15 mouse cellular contexts compared by ENCODE assay signal in genomic region chr1:189057425-189057824, GRCm38 (mm10). TPM values are rescaled to one million over a fixed set of nuclear protein-coding genes. Genes with fewer than 3 reads are reported as not detected.
DNase-seq lines count a peak whose midpoint lies in the region; TF ChIP-seq lines count a peak whose summit lies in the region.
"Had no signal": no experiment of that assay in that cellular context is flagged by ENCODE, and none has a peak within 500 bp of the region (broad histone marks: within the 10 kb centered on the region; RNA-seq: fewer than 3 reads in every experiment).

No protein-coding gene starts in this region.

- DNase-seq in left cerebral cortex, adult 2 months (ENCODE audit: extremely low spot score in 1 of 2, low spot score in 2 of 2) = no peak
- no peak for DNase-seq in left cerebral cortex, postnatal 36 days (ENCODE audit: low spot score in 2 of 2)
- DNase-seq in A20 (ENCODE audit: low read depth, low spot score) = peak; percentile 30
- peak; percentile 4 for DNase-seq in c-Kit-positive CD71-positive TER-119-positive erythroid progenitor cells, embryonic 14.5 days (ENCODE audit: low spot score)
- DNase-seq in frontal cortex, adult 2 months (ENCODE audit: extremely low spot score in 1 of 2, low spot score in 1 of 2) = no peak
- DNase-seq in kidney, adult 11 months = no peak
- DNase-seq: adrenal gland, adult 2 months; cerebellum, adult 9-11 months; embryo, embryonic 11 days; kidney, adult 9 months; liver, embryonic 13.5 days; midbrain, embryonic 14.5 days had no signal

- H3K9me3 ChIP-seq in E14TG2a.4 (ENCODE audit: low read length) = peaks cover 10% of the 10 kb centered on the region
- H3K9me3 ChIP-seq: forebrain, embryonic 15.5 days; hindbrain, embryonic 15.5 days; liver, embryonic 13.5 days had no signal

- no peaks in the 10 kb centered on the region for H3K27me3 ChIP-seq in E14TG2a.4 (ENCODE audit: insufficient read depth, low read length)
- H3K27me3 ChIP-seq: forebrain, embryonic 15.5 days; hindbrain, embryonic 15.5 days; liver, embryonic 13.5 days had no signal

- H3K36me3 ChIP-seq in E14TG2a.4 (ENCODE audit: insufficient read depth, low read length) = no peaks in the 10 kb centered on the region
- H3K36me3 ChIP-seq: forebrain, embryonic 15.5 days; hindbrain, embryonic 15.5 days; liver, embryonic 13.5 days had no signal

- H3K4me3 ChIP-seq in left cerebral cortex, adult 2 months = no peak overlapping the region
- no peak overlapping the region for H3K4me3 ChIP-seq in E14TG2a.4 (replicated peaks; ENCODE audit: low read length)
- H3K4me3 ChIP-seq: forebrain, embryonic 15.5 days; hindbrain, embryonic 15.5 days; liver, embryonic 13.5 days had no signal

- TF ChIP-seq CTCF in left cerebral cortex, adult 2 months (IDR thresholded peaks at IDR 0.05) = peak; percentile 14
- TF ChIP-seq CTCF in E14TG2a.4 (conservative IDR thresholded peaks at IDR 0.05; ENCODE audit: low read length) = peak; percentile 95

- intact Hi-C loops in left cerebral cortex, adult 2 months (cut with DNase I) = no loop called here
- intact Hi-C loops in left cerebral cortex, postnatal 36 days (cut with DNase I) = loop anchor here (10.0 kb wide), 1 partner anchor 177 kb away; no protein-coding TSS in a partner anchor

- no peak overlapping the region for H3K27ac ChIP-seq in left cerebral cortex, adult 2 months
- H3K27ac ChIP-seq: forebrain, embryonic 15.5 days; hindbrain, embryonic 15.5 days; liver, embryonic 13.5 days had no signal

- no peaks in the 10 kb centered on the region for H3K4me1 ChIP-seq in E14TG2a.4 (replicated peaks; ENCODE audit: low read depth, low read length)
- H3K4me1 ChIP-seq: forebrain, embryonic 15.5 days; hindbrain, embryonic 15.5 days; liver, embryonic 13.5 days had no signal

RNA-seq across cellular contexts. Expression of gene Kctd3, which starts 49.8 kb away (rescaled TPM):
- 10 to 100 TPM; 81.3 to 87.4 TPM for total RNA-seq in left cerebral cortex, adult 2 months (2021)
- 10 to 100 TPM; 95.0 to 97.8 TPM for total RNA-seq in left cerebral cortex, postnatal 36 days (2021)
- polyA plus RNA-seq in frontal cortex, adult 2 months (2012; rRNA removed) = 76.9 and 82.6 TPM in 2 replicates

Comparison
In these comparisons a context has a peak if more than half of its experiments do, and no peak if none do; other contexts are left out.
1. DNase-seq: peak in A20 (single experiment) and c-Kit-positive CD71-positive TER-119-positive erythroid progenitor cells, embryonic 14.5 days (single experiment); none in left cerebral cortex, adult 2 months (0 of 2), left cerebral cortex, postnatal 36 days (0 of 2), frontal cortex, adult 2 months (0 of 2) and kidney, adult 11 months (single experiment).